Mouse (Mus musculus) C2C12 (cell line): ENCODE results near the gene Zfyve28.

ENCODE experiments used
- CTCF ChIP-seq: IDR thresholded peaks from one replicate; pipeline ENCODE4 v1.5.1; 2011; ENCODE audit not compliant: control insufficient read depth, insufficient read depth, insufficient read length
- FOSL1 ChIP-seq: IDR thresholded peaks from one replicate; pipeline ENCODE4 v1.8.0; 2011; ENCODE audit warnings: mild to moderate bottlenecking, low read length; ENCODE audit not compliant: poor library complexity, insufficient read depth, severe bottlenecking
- MAX ChIP-seq: IDR thresholded peaks from one replicate; pipeline ENCODE4 v1.6.1; 2011; ENCODE audit warnings: mild to moderate bottlenecking, control low read depth
- MYOD1 ChIP-seq: IDR thresholded peaks from one replicate; pipeline ENCODE4 v1.6.1; 2011; ENCODE audit warnings: low read depth; ENCODE audit not compliant: control insufficient read depth, insufficient read length
- MYOG ChIP-seq: IDR thresholded peaks from one replicate; pipeline ENCODE4 v1.6.1; 2011; ENCODE audit not compliant: control insufficient read depth, insufficient read length; ENCODE audit errors: extremely low read depth
- USF1 ChIP-seq: IDR thresholded peaks from one replicate; pipeline ENCODE4 v1.6.1; 2011; ENCODE audit warnings: low read depth, mild to moderate bottlenecking, control low read depth, moderate library complexity

DNA sequence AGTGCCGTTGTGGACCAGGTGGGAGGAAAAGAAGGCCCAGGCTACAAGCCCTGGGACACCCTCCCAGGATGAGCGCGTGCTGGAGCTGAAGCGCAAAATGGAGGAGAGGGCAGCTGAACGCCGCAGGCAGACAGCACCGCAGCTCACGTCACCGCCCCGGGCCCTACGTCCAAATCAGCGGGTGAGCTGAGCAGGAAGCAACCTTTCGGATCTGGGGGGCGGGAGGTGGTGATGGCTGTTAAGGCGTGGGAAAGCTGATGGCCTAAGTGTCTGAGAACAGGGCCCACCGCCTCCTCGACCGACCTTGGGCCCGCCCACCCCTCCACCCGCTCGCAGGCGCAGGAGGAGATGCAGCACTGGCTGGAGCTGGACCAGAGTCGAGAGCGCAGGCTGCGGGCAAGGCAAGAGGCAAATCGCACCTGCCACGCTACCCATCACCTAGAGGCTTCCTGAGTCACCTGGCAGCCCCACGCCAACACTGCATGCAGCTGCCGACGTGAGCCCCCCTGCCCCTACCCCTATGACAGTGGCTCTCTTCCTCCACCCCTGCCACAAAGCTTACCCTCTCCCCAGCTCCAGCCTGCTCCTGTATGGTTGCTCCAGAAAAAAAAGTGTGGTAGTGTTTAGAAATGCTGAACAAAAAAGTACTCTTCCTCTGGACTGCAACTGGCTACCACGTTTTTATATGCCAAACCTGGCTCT, 38.8 kb upstream of the Zfyve28 start:
- TF ChIP-seq MAX (no peak), MYOG (no peak), CTCF (no peak), FOSL1 (no peak), USF1 (no peak), MYOD1 (no peak)
